Mouse (Mus musculus): ENCODE measurements at regions not wholly inside any gene's neighbourhood (a gene's known extent, or its start where the extent isn't known, plus 50 kb on each side); places are given as distances from the start of the nearest gene placed in this dataset.

DNA sequence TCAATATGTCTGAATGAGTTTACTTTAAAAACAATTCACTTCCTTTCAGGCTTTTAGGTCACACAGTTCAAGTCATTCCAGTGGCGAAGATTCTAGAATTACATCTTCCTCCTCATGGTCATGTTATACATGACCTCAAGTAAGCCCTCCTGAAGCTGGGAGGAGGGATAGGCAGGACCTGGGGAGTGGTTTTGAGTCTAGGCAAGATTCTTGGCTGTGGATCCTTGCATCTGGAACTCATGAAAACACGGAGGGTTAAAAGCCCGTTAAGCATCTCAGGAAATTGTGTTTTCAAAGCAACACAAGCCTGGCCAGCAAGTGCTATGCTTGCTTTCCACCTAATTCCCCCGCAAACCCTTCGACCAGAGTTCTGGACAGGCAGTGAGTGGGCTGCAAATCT, 323.0 kb upstream of the Nr5a2 start:
- TF ChIP-seq GATA1 (IDR thresholded peaks at IDR 0.05; ENCODE audit: borderline replicate concordance, low read length) (no peak), FLI1 (IDR thresholded peaks at IDR 0.05; ENCODE audit: low read length) (no peak)
